8 mouse cellular contexts compared by ENCODE assay signal in the genomic region with DNA sequence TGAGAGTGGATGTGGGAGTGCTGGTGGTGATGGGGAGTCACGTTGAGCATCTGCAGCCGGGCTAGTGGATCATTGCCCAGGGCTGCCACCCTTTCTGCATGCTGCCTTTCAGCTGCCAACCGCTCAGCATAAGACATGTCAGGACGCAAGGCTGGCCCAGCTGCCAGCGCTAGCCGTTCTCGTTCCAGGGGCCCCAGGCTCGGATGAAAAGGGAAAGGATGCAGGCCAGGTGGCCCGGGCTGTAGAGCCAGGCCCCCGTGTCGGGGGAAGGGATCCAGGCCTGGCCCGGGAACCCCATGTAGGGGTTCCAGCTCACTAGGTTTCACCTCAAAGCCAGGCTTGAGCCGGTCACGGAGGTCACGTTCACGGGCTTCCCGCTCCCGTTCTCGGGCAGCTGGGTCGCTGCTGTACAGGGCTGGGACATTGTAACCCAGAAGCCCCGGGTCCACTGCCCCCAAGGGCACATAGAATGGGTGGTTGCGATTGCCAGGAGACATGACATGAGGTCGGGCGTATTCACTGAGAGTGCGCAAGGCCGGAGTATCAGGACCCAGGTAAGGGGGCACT. TPM values are rescaled to one million over a fixed set of nuclear protein-coding genes. Genes with fewer than 3 reads are reported as not detected.
A peak's percentile ranks its signal among the peaks of the same experiment; 100 is the strongest.
DNase-seq lines count a peak whose midpoint lies in the region; ATAC-seq and TF ChIP-seq lines count a peak whose summit lies in the region.

No protein-coding gene starts in this region.

- no peak for TF ChIP-seq POLR2A in spleen, adult 2 months (IDR thresholded peaks at IDR 0.05; ENCODE audit: low read depth, low read length)

- peak overlapping the region; percentile 67 for H3K27ac ChIP-seq in spleen, adult 2 months (ENCODE audit: insufficient read depth, low read length)
- peak overlapping the region; percentile 87; the same call in 1 of the 2 replicates for H3K27ac ChIP-seq in intestine, embryonic 15.5 days
- peak overlapping the region; percentile 88 for H3K27ac ChIP-seq in midbrain, embryonic 16.5 days (ENCODE audit: low read length)

- no peaks in the 10 kb centered on the region for H3K9me3 ChIP-seq in erythroblast, embryonic 14.5 days (ENCODE audit: control insufficient read depth, low read length)
- H3K9me3 ChIP-seq in intestine, embryonic 15.5 days = no peaks in the 10 kb centered on the region
- H3K9me3 ChIP-seq in midbrain, embryonic 16.5 days (replicated peaks; ENCODE audit: control insufficient read depth, low read length, poor library complexity, severe bottlenecking) = no peaks in the 10 kb centered on the region

- DNase-seq in spleen, adult 2 months (ENCODE audit: low read depth in 1 of 2, low spot score in 2 of 2) = no peak
- DNase-seq in spleen, postnatal 14 days (ENCODE audit: low spot score in 2 of 2) = no peak
- no peak for DNase-seq in right cerebral cortex, postnatal 14 days

- 76% methylated on average over 26 of the region's 26 CpGs for WGBS in spleen, adult 2 months
- 73% methylated on average over 26 of the region's 26 CpGs for WGBS in intestine, embryonic 15.5 days
- WGBS in midbrain, embryonic 16.5 days = 76% methylated on average over 26 of the region's 26 CpGs

- peak overlapping the region; percentile 80 for H3K4me3 ChIP-seq in erythroblast, embryonic 14.5 days (replicated peaks)
- H3K4me3 ChIP-seq in spleen, adult 2 months (ENCODE audit: extremely low read depth, insufficient read depth, insufficient read length) = peak overlapping the region; percentile 18; the same call in 1 of the 2 replicates
- peak overlapping the region; percentile 47 for H3K4me3 ChIP-seq in intestine, embryonic 15.5 days (replicated peaks)
- peak overlapping the region; percentile 48; the same call in 1 of the 2 replicates for H3K4me3 ChIP-seq in midbrain, embryonic 16.5 days (ENCODE audit: low read depth, low read length)

- TF ChIP-seq CTCF in spleen, adult 2 months (IDR thresholded peaks at IDR 0.05; ENCODE audit: extremely low read depth, insufficient read depth, insufficient read length, insufficient replicate concordance) = no peak

- peaks cover 3% of the 10 kb centered on the region; the same call in 1 of the 2 replicates for H3K36me3 ChIP-seq in erythroblast, embryonic 14.5 days (ENCODE audit: control insufficient read depth)
- peaks cover 8% of the 10 kb centered on the region for H3K36me3 ChIP-seq in spleen, adult 2 months (ENCODE audit: control insufficient read depth, insufficient read depth, low read length)
- H3K36me3 ChIP-seq in intestine, embryonic 15.5 days = peaks cover 39% of the 10 kb centered on the region
- H3K36me3 ChIP-seq in midbrain, embryonic 16.5 days (ENCODE audit: control insufficient read depth, insufficient read depth, low read length) = peaks cover 38% of the 10 kb centered on the region

- H3K4me2 ChIP-seq in intestine, embryonic 15.5 days (replicated peaks) = peak overlapping the region; percentile 96
- H3K4me2 ChIP-seq in midbrain, embryonic 16.5 days (ENCODE audit: low read length) = peak overlapping the region; percentile 96

- H3K4me1 ChIP-seq in erythroblast, embryonic 14.5 days (ENCODE audit: control insufficient read depth) = peaks cover 53% of the 10 kb centered on the region
- peaks cover 24% of the 10 kb centered on the region for H3K4me1 ChIP-seq in spleen, adult 2 months (ENCODE audit: control insufficient read depth, insufficient read depth, insufficient read length)
- H3K4me1 ChIP-seq in intestine, embryonic 15.5 days (replicated peaks) = peaks cover 30% of the 10 kb centered on the region
- peaks cover 24% of the 10 kb centered on the region for H3K4me1 ChIP-seq in midbrain, embryonic 16.5 days (ENCODE audit: control insufficient read depth, insufficient read depth, low read length)

- ATAC-seq in erythroblast, adult 5-6 weeks (replicated peaks; ENCODE audit: low FRiP score, poor library complexity, severe bottlenecking) = no peak
- no peak for ATAC-seq in intestine, embryonic 15.5 days
- no peak; the same call in 1 of the 2 replicates for ATAC-seq in midbrain, embryonic 16.5 days
- no peak for ATAC-seq in megakaryocyte progenitor cell, adult 5-6 weeks (replicated peaks; ENCODE audit: poor library complexity)

- peak overlapping the region; percentile 82 for H3K9ac ChIP-seq in intestine, embryonic 15.5 days
- peak overlapping the region; percentile 86 for H3K9ac ChIP-seq in midbrain, embryonic 16.5 days (ENCODE audit: low read depth, low read length)

- H3K27me3 ChIP-seq in erythroblast, embryonic 14.5 days (ENCODE audit: control insufficient read depth) = no peaks in the 10 kb centered on the region; the same call in 1 of the 2 replicates
- no peaks in the 10 kb centered on the region for H3K27me3 ChIP-seq in spleen, adult 2 months (ENCODE audit: control insufficient read depth, insufficient read depth, low read length)
- H3K27me3 ChIP-seq in intestine, embryonic 15.5 days (replicated peaks) = no peaks in the 10 kb centered on the region
- H3K27me3 ChIP-seq in midbrain, embryonic 16.5 days (ENCODE audit: control insufficient read depth, insufficient read depth, low read depth, low read length) = no peaks in the 10 kb centered on the region

RNA-seq across cellular contexts. Expression of a gene that starts 3.7 kb away (rescaled TPM):
- 0.95 and 2.7 TPM in 2 replicates for polyA plus RNA-seq in erythroblast, embryonic 14.5 days (2012)
- total RNA-seq in erythroblast, adult 5-6 weeks (2015; ENCODE audit: low replicate concordance) = 33.6 and 64.9 TPM in 2 replicates
- 7.5 and 16.9 TPM in 2 replicates for total RNA-seq in erythroblast, adult 5-6 weeks (2017; ENCODE audit: low replicate concordance)
- 209 and 225 TPM in 2 replicates for polyA plus RNA-seq in spleen, adult 2 months (2012; rRNA removed)
- polyA plus RNA-seq in intestine, embryonic 15.5 days (2015; fragmentation: Nextera tagmentation; extraction: Ambion mirVana) = 337 and 341 TPM in 2 replicates
- polyA plus RNA-seq in midbrain, embryonic 16.5 days (2015; fragmentation: Nextera tagmentation; extraction: Ambion mirVana) = 665 and 679 TPM in 2 replicates
- total RNA-seq in megakaryocyte progenitor cell, adult 5-6 weeks (2015) = 171 and 179 TPM in 2 replicates
- total RNA-seq in megakaryocyte progenitor cell, adult 5-6 weeks (2017) = 99.5 and 133 TPM in 2 replicates

RNA-seq across cellular contexts. Expression of a gene that starts 6.3 kb away (rescaled TPM):
- polyA plus RNA-seq in erythroblast, embryonic 14.5 days (2012) = 0.20 and 0.68 TPM in 2 replicates
- total RNA-seq in erythroblast, adult 5-6 weeks (2015; ENCODE audit: low replicate concordance) = 57.8 and 60.2 TPM in 2 replicates
- 142 and 156 TPM in 2 replicates for total RNA-seq in erythroblast, adult 5-6 weeks (2017; ENCODE audit: low replicate concordance)
- 281 and 332 TPM in 2 replicates for polyA plus RNA-seq in spleen, adult 2 months (2012; rRNA removed)
- polyA plus RNA-seq in intestine, embryonic 15.5 days (2015; fragmentation: Nextera tagmentation; extraction: Ambion mirVana) = 16.7 and 17.7 TPM in 2 replicates
- 2.4 and 4.0 TPM in 2 replicates for polyA plus RNA-seq in midbrain, embryonic 16.5 days (2015; fragmentation: Nextera tagmentation; extraction: Ambion mirVana)
- total RNA-seq in megakaryocyte progenitor cell, adult 5-6 weeks (2015) = 115 and 121 TPM in 2 replicates
- 398 and 466 TPM in 2 replicates for total RNA-seq in megakaryocyte progenitor cell, adult 5-6 weeks (2017)

RNA-seq across cellular contexts. Expression of a gene that starts 11.0 kb away (rescaled TPM):
- 0.02 and 0.04 TPM in 2 replicates for polyA plus RNA-seq in erythroblast, embryonic 14.5 days (2012)
- total RNA-seq in erythroblast, adult 5-6 weeks (2015; ENCODE audit: low replicate concordance) = not detected in 2 replicates
- total RNA-seq in erythroblast, adult 5-6 weeks (2017; ENCODE audit: low replicate concordance) = 0.56 TPM in 1 of 2 replicates, not detected in the other
- not detected in 2 replicates for polyA plus RNA-seq in spleen, adult 2 months (2012; rRNA removed)
- polyA plus RNA-seq in intestine, embryonic 15.5 days (2015; fragmentation: Nextera tagmentation; extraction: Ambion mirVana) = not detected in 2 replicates
- polyA plus RNA-seq in midbrain, embryonic 16.5 days (2015; fragmentation: Nextera tagmentation; extraction: Ambion mirVana) = not detected in 2 replicates
- total RNA-seq in megakaryocyte progenitor cell, adult 5-6 weeks (2015) = not detected in 2 replicates
- total RNA-seq in megakaryocyte progenitor cell, adult 5-6 weeks (2017) = not detected in 2 replicates

RNA-seq across cellular contexts. Expression of a gene that starts 11.5 kb away (rescaled TPM):
- polyA plus RNA-seq in erythroblast, embryonic 14.5 days (2012) = 0.14 and 0.32 TPM in 2 replicates
- 10.0 and 11.7 TPM in 2 replicates for total RNA-seq in erythroblast, adult 5-6 weeks (2015; ENCODE audit: low replicate concordance)
- total RNA-seq in erythroblast, adult 5-6 weeks (2017; ENCODE audit: low replicate concordance) = 0.94 and 2.0 TPM in 2 replicates
- 37.4 and 41.3 TPM in 2 replicates for polyA plus RNA-seq in spleen, adult 2 months (2012; rRNA removed)
- polyA plus RNA-seq in intestine, embryonic 15.5 days (2015; fragmentation: Nextera tagmentation; extraction: Ambion mirVana) = 10.5 and 11.9 TPM in 2 replicates
- 28.9 and 29.3 TPM in 2 replicates for polyA plus RNA-seq in midbrain, embryonic 16.5 days (2015; fragmentation: Nextera tagmentation; extraction: Ambion mirVana)
- 25.2 and 25.7 TPM in 2 replicates for total RNA-seq in megakaryocyte progenitor cell, adult 5-6 weeks (2015)
- total RNA-seq in megakaryocyte progenitor cell, adult 5-6 weeks (2017) = 1.2 and 2.9 TPM in 2 replicates

RNA-seq across cellular contexts. Expression of a gene that starts 24.6 kb away (rescaled TPM):
- not detected in 2 replicates for polyA plus RNA-seq in erythroblast, embryonic 14.5 days (2012)
- not detected in 2 replicates for total RNA-seq in erythroblast, adult 5-6 weeks (2015; ENCODE audit: low replicate concordance)
- not detected in 2 replicates for total RNA-seq in erythroblast, adult 5-6 weeks (2017; ENCODE audit: low replicate concordance)
- 2.9 and 3.2 TPM in 2 replicates for polyA plus RNA-seq in spleen, adult 2 months (2012; rRNA removed)
- polyA plus RNA-seq in intestine, embryonic 15.5 days (2015; fragmentation: Nextera tagmentation; extraction: Ambion mirVana) = 6.0 and 6.8 TPM in 2 replicates
- 94.4 and 138 TPM in 2 replicates for polyA plus RNA-seq in midbrain, embryonic 16.5 days (2015; fragmentation: Nextera tagmentation; extraction: Ambion mirVana)
- not detected in 2 replicates for total RNA-seq in megakaryocyte progenitor cell, adult 5-6 weeks (2015)
- total RNA-seq in megakaryocyte progenitor cell, adult 5-6 weeks (2017) = not detected in 2 replicates

Comparison
In these comparisons a context has a peak if more than half of its experiments do, and no peak if none do; other contexts are left out.
1. H3K4me3 ChIP-seq: peak in every context shown above with its lines; median percentile 80 in erythroblast, embryonic 14.5 days; 48 in midbrain, embryonic 16.5 days; 47 in intestine, embryonic 15.5 days; 18 in spleen, adult 2 months.
2. RNA of a gene that starts 3.7 kb away (polyA plus RNA-seq): 665 to 679 TPM in midbrain, embryonic 16.5 days, 337 to 341 TPM in intestine, embryonic 15.5 days and 209 to 225 TPM in spleen, adult 2 months; 0.95 to 2.7 TPM in erythroblast, embryonic 14.5 days; every median in the first group is over 10 times any median in the second.
3. RNA of a gene that starts 6.3 kb away (polyA plus RNA-seq): 281 to 332 TPM in spleen, adult 2 months; 16.7 to 17.7 TPM in intestine, embryonic 15.5 days, 2.4 to 4.0 TPM in midbrain, embryonic 16.5 days and 0.20 to 0.68 TPM in erythroblast, embryonic 14.5 days; every median in the first group is over 10 times any median in the second.
4. Peak in every context shown above with its lines, with median percentiles within 50 percentile points of each other: H3K27ac ChIP-seq.